Mouse (Mus musculus) G1E (cell line): Measurements from ENCODE around the gene Gm17087. TPM values are rescaled to one million over a fixed set of nuclear protein-coding genes. Genes with fewer than 3 reads are reported as not detected.
A peak's percentile ranks its signal among the peaks of the same experiment; 100 is the strongest.

Experiments used
- ATAC-seq: 2 replicates; pipeline ENCODE4 v1.8.0; 2016; ENCODE audit warnings: mild to moderate bottlenecking; ENCODE audit not compliant: insufficient number of reproducible peaks, poor library complexity, low FRiP score, severe bottlenecking; ENCODE audit errors: extremely low read depth
- DNase-seq: peaks from one replicate; pipeline ENCODE4 v3.0.0; 2012; ENCODE audit warnings: low spot score
- H3K27me3 ChIP-seq: 2 replicates; pipeline ENCODE4 v1.6.1; 2012; ENCODE audit warnings: mild to moderate bottlenecking, low read length, inconsistent platforms; ENCODE audit not compliant: insufficient read depth
- H3K36me3 ChIP-seq: replicated peaks from 2 replicates; pipeline ENCODE3; 2012; ENCODE audit warnings: mild to moderate bottlenecking, inconsistent platforms
- H3K4me1 ChIP-seq: 2 replicates; pipeline ENCODE4 v1.6.1; 2012; ENCODE audit warnings: low read depth, low read length, inconsistent platforms, mixed read lengths; ENCODE audit not compliant: insufficient read depth
- H3K4me3 ChIP-seq: 2 replicates; pipeline ENCODE4 v1.5.1; 2012; ENCODE audit warnings: low read depth, mild to moderate bottlenecking, inconsistent platforms, low read length, moderate library complexity, mixed read lengths
- H3K9me3 ChIP-seq: replicated peaks from 2 replicates; pipeline ENCODE4 v1.6.1; 2012; ENCODE audit warnings: inconsistent platforms
- CTCF ChIP-seq: IDR thresholded peaks from 2 replicates; pipeline ENCODE4 v1.5.1; 2012; ENCODE audit warnings: low read depth, low read length, inconsistent platforms, mixed read lengths
- GATA1 ChIP-seq: IDR thresholded peaks from 2 replicates; pipeline ENCODE4 v1.6.1; 2012; ENCODE audit warnings: borderline replicate concordance, low read length, inconsistent platforms, mixed read lengths
- GATA2 ChIP-seq: IDR thresholded peaks from 2 replicates; pipeline ENCODE4 v1.6.1; 2012; ENCODE audit warnings: low read depth, low read length, inconsistent platforms, borderline replicate concordance
- POLR2AphosphoS5 ChIP-seq: IDR thresholded peaks from 2 replicates; pipeline ENCODE4 v1.6.1; 2012; ENCODE audit warnings: low read depth, low read length, inconsistent platforms; ENCODE audit not compliant: insufficient replicate concordance
- TAL1 ChIP-seq: conservative IDR thresholded peaks from 2 replicates; pipeline ENCODE4 v1.6.1; 2012; ENCODE audit warnings: low read depth, low read length, inconsistent platforms, mixed read lengths
- polyA plus RNA-seq: library from polyadenylated mRNA; stranded (reverse); fragments of >175 nt; gene quantifications from 2 replicates; pipeline ENCODE4 v1.2.3, GENCODE M21; 2012
- total RNA-seq, 2 experiments: library from RNA; stranded (forward) in 1 of 2; stranded (reverse) in 1 of 2; fragments of 200-1000 nt in 1 of 2; fragments of >200 nt in 1 of 2; fragmentation: Nextera tagmentation in 1 of 2; gene quantifications; 2 replicates each; pipeline ENCODE4 v1.2.3; 2014 to 2017

The Gm17087 gene
- total RNA-seq (2014; fragmentation: Nextera tagmentation): not detected in 2 replicates
- not detected in 2 replicates for total RNA-seq (2017)
- polyA plus RNA-seq: not detected in 2 replicates

- DNase-seq (no peak), ATAC-seq (no peak)
- TF ChIP-seq CTCF: no peak
- TF ChIP-seq TAL1: no peak
- no peak for TF ChIP-seq GATA1
- TF ChIP-seq GATA2: no peak
- TF ChIP-seq POLR2AphosphoS5: no peak
- Histone ChIP-seq H3K4me1 (no peaks in the 10 kb centered on the region), H3K4me3 (no peak within 1 kb of the TSS), H3K27me3 (0 out of 2 replicates have a peak, but pooled peaks cover 3% of the 10 kb centered on the region), H3K36me3 (no peaks in the 10 kb centered on the region), H3K9me3 (peaks cover 13% of the 10 kb centered on the region)
Observed at GRCm38 (mm10) chr17:8566850-8567249, at the start of gene Gm17087. TSS of gene Gm17087 (minus strand) at chr17:8566950.

GRCm38 (mm10) chr17:8613882-8614551 is 47.3 kb upstream of the Gm17087 start:
- Histone ChIP-seq H3K9me3 (peaks cover 12% of the 10 kb centered on the region; the same call in 1 of the 2 replicates), H3K36me3 (no peaks in the 10 kb centered on the region), H3K4me1 (no peaks in the 10 kb centered on the region), H3K27me3 (no peaks in the 10 kb centered on the region; the same call in 1 of the 2 replicates), H3K4me3 (no peak overlapping the region)
- no peak for ATAC-seq
- TF ChIP-seq TAL1 (no peak), GATA1 (no peak), CTCF (0 out of 2 replicates have a peak, but pooled peaks have one; percentile 28)
- DNase-seq: no peak

- Histone ChIP-seq H3K4me3 (no peak overlapping the region), H3K27me3 (no peaks in the 10 kb centered on the region; the same call in 1 of the 2 replicates), H3K36me3 (no peaks in the 10 kb centered on the region), H3K4me1 (no peaks in the 10 kb centered on the region), H3K9me3 (peaks cover 17% of the 10 kb centered on the region; the same call in 1 of the 2 replicates)
- DNase-seq (no peak), ATAC-seq (no peak)
- no peak for TF ChIP-seq CTCF
- no peak for TF ChIP-seq GATA1
- TF ChIP-seq TAL1: no peak
- TF ChIP-seq POLR2AphosphoS5: no peak
- TF ChIP-seq GATA2: no peak
Observed at GRCm38 (mm10) chr17:8611916-8612315, 45.2 kb upstream of the Gm17087 start.

GRCm38 (mm10) chr17:8606695-8607094 is 39.9 kb upstream of the Gm17087 start:
- no peak for DNase-seq
- TF ChIP-seq GATA1: no peak
- TF ChIP-seq TAL1: no peak
- TF ChIP-seq CTCF: no peak
- no peak for TF ChIP-seq POLR2AphosphoS5
- Histone ChIP-seq H3K27me3 (peaks cover 4% of the 10 kb centered on the region; the same call in 1 of the 2 replicates), H3K4me1 (no peaks in the 10 kb centered on the region), H3K4me3 (no peak overlapping the region), H3K9me3 (peaks cover 16% of the 10 kb centered on the region), H3K36me3 (no peaks in the 10 kb centered on the region)
- no peak for ATAC-seq

GRCm38 (mm10) chr17:8605921-8606320 is 39.2 kb upstream of the Gm17087 start:
- TF ChIP-seq GATA2: no peak
- TF ChIP-seq TAL1: no peak
- TF ChIP-seq CTCF: no peak
- no peak for TF ChIP-seq GATA1
- TF ChIP-seq POLR2AphosphoS5: no peak
- Histone ChIP-seq H3K4me1 (no peaks in the 10 kb centered on the region), H3K4me3 (no peak overlapping the region), H3K36me3 (no peaks in the 10 kb centered on the region), H3K27me3 (peaks cover 4% of the 10 kb centered on the region; the same call in 1 of the 2 replicates), H3K9me3 (peaks cover 15% of the 10 kb centered on the region)
- no peak for DNase-seq
- no peak for ATAC-seq

- H3K4me3 ChIP-seq: no peak overlapping the region
- H3K36me3 ChIP-seq: no peaks in the 10 kb centered on the region
- H3K4me1 ChIP-seq: no peaks in the 10 kb centered on the region
- H3K9me3 ChIP-seq: peaks cover 3% of the 10 kb centered on the region
- TF ChIP-seq TAL1 (no peak), GATA2 (no peak), GATA1 (no peak), POLR2AphosphoS5 (no peak), CTCF (no peak)
- DNase-seq (no peak), ATAC-seq (no peak)
- 0 out of 2 replicates have a peak, but pooled peaks cover 4% of the 10 kb centered on the region for H3K27me3 ChIP-seq
Observed at GRCm38 (mm10) chr17:8602976-8603375, 36.2 kb upstream of the Gm17087 start.

- TF ChIP-seq GATA2 (no peak), GATA1 (no peak), TAL1 (no peak), CTCF (peak; percentile 64), POLR2AphosphoS5 (no peak)
- DNase-seq: peak; percentile 8
Observed at GRCm38 (mm10) chr17:8597790-8598189, 31.0 kb upstream of the Gm17087 start.

More at GRCm38 (mm10) chr17:8597790-8598189, 31.0 kb upstream of the Gm17087 start:
- 0 out of 2 replicates have a peak, but pooled peaks have one; percentile 49 for ATAC-seq
- no peaks in the 10 kb centered on the region for H3K36me3 ChIP-seq
- 0 out of 2 replicates have a peak, but pooled peaks cover 2% of the 10 kb centered on the region for H3K27me3 ChIP-seq
- no peaks in the 10 kb centered on the region for H3K9me3 ChIP-seq
- no peak overlapping the region for H3K4me3 ChIP-seq
- no peaks in the 10 kb centered on the region for H3K4me1 ChIP-seq
